Mouse (Mus musculus): ENCODE measurements around the gene Eno3.

DNA sequence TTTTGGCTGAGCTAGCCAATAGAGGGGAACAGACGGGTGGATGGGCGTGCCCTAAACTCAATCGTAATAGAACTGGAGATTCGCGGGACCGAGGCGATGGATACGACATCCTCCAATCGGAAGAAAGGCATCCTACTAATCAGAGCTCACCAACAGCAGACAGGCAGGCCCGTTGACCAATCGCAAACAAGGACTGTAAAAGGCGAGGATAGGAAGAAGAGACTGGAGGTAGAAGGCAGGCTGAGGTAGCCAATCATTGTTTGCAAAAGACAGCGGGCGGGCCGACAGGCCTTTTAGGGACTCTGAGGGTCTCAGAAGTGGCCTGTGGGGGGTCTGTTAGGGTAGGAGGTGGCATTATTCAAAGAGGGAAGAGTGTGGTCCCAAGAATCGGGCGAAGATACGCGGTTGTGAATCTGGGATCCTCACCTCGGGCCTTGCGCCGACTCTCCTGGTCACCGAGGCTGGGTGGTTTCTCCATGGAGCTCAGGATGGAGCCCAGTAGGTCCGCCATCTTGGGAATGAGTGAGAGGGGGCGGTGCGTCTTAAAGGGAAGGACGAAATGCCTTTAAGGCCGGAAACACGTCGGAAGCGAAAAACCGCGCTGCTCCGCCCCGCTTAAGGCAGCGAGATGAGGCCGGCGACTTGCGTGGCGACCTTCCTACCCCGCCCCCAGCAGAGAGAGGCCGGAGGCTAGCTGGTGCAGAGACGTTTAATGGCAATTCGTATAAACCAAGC, 11.9 kb downstream of the Eno3 start, which contains the start of gene Spag7:
- no peak for TF ChIP-seq CTCF (IDR thresholded peaks at IDR 0.05; ENCODE audit: low read depth, low read length)
- TF ChIP-seq TAL1 (conservative IDR thresholded peaks at IDR 0.05; ENCODE audit: low read depth, low read length): no peak
- TF ChIP-seq GATA1 (IDR thresholded peaks at IDR 0.05; ENCODE audit: borderline replicate concordance, low read length): no peak
- no peak for TF ChIP-seq POLR2AphosphoS5 (IDR thresholded peaks at IDR 0.05; ENCODE audit: insufficient replicate concordance, low read depth, low read length)

Data from G1E (cell line).